Mouse (Mus musculus): ENCODE data around the gene Tmem102.

DNA sequence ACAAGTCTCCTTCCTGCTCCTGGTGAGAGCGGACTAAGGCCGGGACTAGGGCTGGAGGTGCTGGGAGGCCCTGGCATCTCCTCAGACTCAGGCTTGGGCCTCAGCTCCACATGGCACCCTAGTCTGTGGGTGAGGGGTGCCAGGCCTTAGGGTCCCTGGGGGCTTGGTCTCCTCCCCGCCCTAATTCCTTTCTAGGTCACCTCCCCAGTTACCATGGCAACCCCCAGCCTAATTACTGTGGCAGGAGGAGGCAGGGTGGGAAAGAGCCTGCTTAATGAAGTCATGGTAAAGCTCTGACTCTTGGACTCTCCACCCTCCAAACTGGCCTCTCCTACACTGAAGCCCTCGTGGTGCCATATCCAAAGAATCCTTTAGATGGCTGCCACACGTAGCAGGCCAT, 23.4 kb upstream of the Tmem102 start:
- TF ChIP-seq CTCF (IDR thresholded peaks at IDR 0.05; ENCODE audit: low read depth): no peak
- no peak for TF ChIP-seq EP300 (IDR thresholded peaks at IDR 0.05; ENCODE audit: low read depth)
